Mouse (Mus musculus): ENCODE measurements around the gene 9130213A22Rik. TPM values are rescaled to one million over a fixed set of nuclear protein-coding genes. Genes with fewer than 3 reads are reported as not detected.

9130213A22Rik gene
- 0.35 and 0.51 TPM in 2 replicates for polyA plus RNA-seq (2015; fragmentation: Nextera tagmentation; extraction: Ambion mirVana)

- Histone ChIP-seq H3K36me3 (no peaks in the 10 kb centered on the region), H3K27ac (replicated peaks) (peak within 1 kb of the TSS; percentile 92), H3K4me1 (peaks cover 45% of the 10 kb centered on the region), H3K9me3 (replicated peaks) (no peaks in the 10 kb centered on the region), H3K4me3 (replicated peaks) (peak within 1 kb of the TSS; percentile 81), H3K4me2 (replicated peaks) (peak within 1 kb of the TSS; percentile 96), H3K9ac (peak within 1 kb of the TSS; percentile 59), H3K27me3 (no peaks in the 10 kb centered on the region; the same call in 1 of the 2 replicates)
- peak; percentile 64 for ATAC-seq (ENCODE audit: insufficient number of reproducible peaks, low FRiP score, low TSS enrichment, low read depth)
- under 1% methylated on average over 66 of the region's 66 CpGs for WGBS
Observed at GRCm38 (mm10) chr11:69122336-69122951, at the start of gene 9130213A22Rik. Gene 9130213A22Rik, minus strand, starts transcription at chr11:69122589.

GRCm38 (mm10) chr11:69171626-69172025 is 49.2 kb upstream of the 9130213A22Rik start:
- WGBS: 21% methylated on average over 7 of the region's 7 CpGs
- Histone ChIP-seq H3K27ac (replicated peaks) (no peak overlapping the region), H3K4me1 (no peaks in the 10 kb centered on the region; the same call in 1 of the 2 replicates), H3K4me2 (replicated peaks) (no peak overlapping the region), H3K27me3 (no peaks in the 10 kb centered on the region), H3K36me3 (no peaks in the 10 kb centered on the region), H3K4me3 (replicated peaks) (no peak overlapping the region), H3K9me3 (replicated peaks) (no peaks in the 10 kb centered on the region), H3K9ac (no peak overlapping the region)
- ATAC-seq (ENCODE audit: insufficient number of reproducible peaks, low FRiP score, low TSS enrichment, low read depth): no peak

- 74% methylated on average over 12 of the region's 12 CpGs for WGBS
- H3K27ac ChIP-seq (replicated peaks): no peak overlapping the region
- H3K27me3 ChIP-seq: 0 out of 2 replicates have a peak, but pooled peaks cover 2% of the 10 kb centered on the region
- H3K9me3 ChIP-seq (replicated peaks): no peaks in the 10 kb centered on the region
- no peak overlapping the region for H3K4me3 ChIP-seq (replicated peaks)
- H3K9ac ChIP-seq: no peak overlapping the region
- H3K4me1 ChIP-seq: no peaks in the 10 kb centered on the region; the same call in 1 of the 2 replicates
- no peak for ATAC-seq (ENCODE audit: insufficient number of reproducible peaks, low FRiP score, low TSS enrichment, low read depth)
- H3K36me3 ChIP-seq: no peaks in the 10 kb centered on the region
- no peak overlapping the region for H3K4me2 ChIP-seq (replicated peaks)
Observed at GRCm38 (mm10) chr11:69169313-69169712, 46.9 kb upstream of the 9130213A22Rik start.

- no peak for ATAC-seq (ENCODE audit: insufficient number of reproducible peaks, low FRiP score, low TSS enrichment, low read depth)
- Histone ChIP-seq H3K4me1 (peaks cover 7% of the 10 kb centered on the region), H3K27ac (replicated peaks) (no peak within 1 kb of the TSS), H3K36me3 (no peaks in the 10 kb centered on the region), H3K4me3 (replicated peaks) (peak within 1 kb of the TSS; percentile 12), H3K9ac (no peak within 1 kb of the TSS), H3K9me3 (replicated peaks) (no peaks in the 10 kb centered on the region), H3K4me2 (replicated peaks) (peak within 1 kb of the TSS; percentile 40), H3K27me3 (peaks cover 41% of the 10 kb centered on the region)
- WGBS: 3% methylated on average over 18 of the region's 18 CpGs
Observed at GRCm38 (mm10) chr11:69156800-69157199, 34.4 kb upstream of the 9130213A22Rik start, which contains the start of gene Alox12b. Gene Alox12b, plus strand, starts transcription at chr11:69156989.

- H3K9ac ChIP-seq: no peak overlapping the region
- WGBS: 66% methylated on average over 1 of the region's 1 CpGs
- H3K4me2 ChIP-seq (replicated peaks): no peak overlapping the region
- peaks cover 18% of the 10 kb centered on the region for H3K4me1 ChIP-seq
- no peak for ATAC-seq (ENCODE audit: insufficient number of reproducible peaks, low FRiP score, low TSS enrichment, low read depth)
- H3K27me3 ChIP-seq: peaks cover 37% of the 10 kb centered on the region
- no peak overlapping the region for H3K4me3 ChIP-seq (replicated peaks)
- H3K9me3 ChIP-seq (replicated peaks): no peaks in the 10 kb centered on the region
- no peak overlapping the region for H3K27ac ChIP-seq (replicated peaks)
- H3K36me3 ChIP-seq: no peaks in the 10 kb centered on the region
Observed at GRCm38 (mm10) chr11:69155351-69155750, 33.0 kb upstream of the 9130213A22Rik start.

GRCm38 (mm10) chr11:69153831-69154230 is 31.4 kb upstream of the 9130213A22Rik start:
- Histone ChIP-seq H3K9ac (no peak overlapping the region), H3K9me3 (replicated peaks) (no peaks in the 10 kb centered on the region), H3K27me3 (peaks cover 33% of the 10 kb centered on the region), H3K36me3 (no peaks in the 10 kb centered on the region), H3K27ac (replicated peaks) (no peak overlapping the region), H3K4me3 (replicated peaks) (no peak overlapping the region), H3K4me2 (replicated peaks) (no peak overlapping the region), H3K4me1 (peaks cover 18% of the 10 kb centered on the region)
- 74% methylated on average over 8 of the region's 8 CpGs for WGBS
- ATAC-seq (ENCODE audit: insufficient number of reproducible peaks, low FRiP score, low TSS enrichment, low read depth): no peak

DNA sequence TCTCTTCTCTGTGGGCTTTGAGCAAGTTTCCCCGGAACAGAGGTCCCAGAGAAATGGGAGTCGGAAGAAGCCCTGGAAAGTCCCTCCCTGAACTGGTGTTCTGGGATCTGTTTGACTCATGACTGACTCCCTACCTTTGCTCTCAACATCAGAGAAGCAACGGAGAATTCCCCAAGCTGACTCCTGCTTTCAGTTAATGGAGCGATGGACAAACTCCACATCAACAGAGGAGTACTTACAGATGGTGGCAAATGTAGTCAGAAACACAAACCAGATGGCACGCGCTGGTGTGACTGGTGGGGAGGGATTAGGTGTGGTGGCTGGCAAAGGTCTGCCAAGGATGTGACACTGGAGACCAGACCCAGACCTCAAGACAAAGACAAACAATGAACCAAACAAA is 28.6 kb upstream of the 9130213A22Rik start:
- WGBS: 24% methylated on average over 6 of the region's 6 CpGs
- H3K4me3 ChIP-seq (replicated peaks): peak overlapping the region; percentile 32

DNA sequence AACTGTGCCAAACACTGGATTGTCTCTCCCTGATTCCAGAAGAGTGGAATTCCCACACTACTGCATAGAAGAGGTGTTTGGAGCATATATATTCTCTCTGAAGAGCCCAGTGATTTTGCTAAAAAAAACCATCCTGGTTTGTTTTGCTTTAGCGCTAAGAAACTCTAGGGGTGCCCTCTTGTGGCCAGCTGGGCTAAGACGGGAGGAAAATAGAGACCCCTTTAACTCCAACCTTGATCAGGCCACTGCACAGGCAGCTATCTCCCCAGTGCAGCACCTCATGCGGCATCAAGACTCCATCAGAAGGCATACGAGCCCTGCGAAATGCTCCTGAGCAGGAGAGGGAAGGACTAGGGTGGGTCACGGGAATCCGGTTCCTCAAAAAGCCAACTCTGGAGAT is 28.1 kb upstream of the 9130213A22Rik start:
- H3K9me3 ChIP-seq (replicated peaks): no peaks in the 10 kb centered on the region
- H3K4me3 ChIP-seq (replicated peaks): peak overlapping the region; percentile 32
- no peak overlapping the region for H3K27ac ChIP-seq (replicated peaks)
- H3K36me3 ChIP-seq: no peaks in the 10 kb centered on the region
- peaks cover 10% of the 10 kb centered on the region; the same call in 1 of the 2 replicates for H3K27me3 ChIP-seq
- ATAC-seq (ENCODE audit: insufficient number of reproducible peaks, low FRiP score, low TSS enrichment, low read depth): no peak
- H3K9ac ChIP-seq: no peak overlapping the region
- 5% methylated on average over 7 of the region's 7 CpGs for WGBS
- H3K4me2 ChIP-seq (replicated peaks): peak overlapping the region; percentile 53
- H3K4me1 ChIP-seq: peaks cover 11% of the 10 kb centered on the region

More for the DNA sequence above, 28.6 kb upstream of the 9130213A22Rik start:
- Histone ChIP-seq H3K27me3 (peaks cover 10% of the 10 kb centered on the region; the same call in 1 of the 2 replicates), H3K9ac (no peak overlapping the region), H3K36me3 (no peaks in the 10 kb centered on the region), H3K27ac (replicated peaks) (no peak overlapping the region), H3K4me1 (peaks cover 11% of the 10 kb centered on the region), H3K9me3 (replicated peaks) (no peaks in the 10 kb centered on the region), H3K4me2 (replicated peaks) (peak overlapping the region; percentile 53)
- no peak for ATAC-seq (ENCODE audit: insufficient number of reproducible peaks, low FRiP score, low TSS enrichment, low read depth)

DNA sequence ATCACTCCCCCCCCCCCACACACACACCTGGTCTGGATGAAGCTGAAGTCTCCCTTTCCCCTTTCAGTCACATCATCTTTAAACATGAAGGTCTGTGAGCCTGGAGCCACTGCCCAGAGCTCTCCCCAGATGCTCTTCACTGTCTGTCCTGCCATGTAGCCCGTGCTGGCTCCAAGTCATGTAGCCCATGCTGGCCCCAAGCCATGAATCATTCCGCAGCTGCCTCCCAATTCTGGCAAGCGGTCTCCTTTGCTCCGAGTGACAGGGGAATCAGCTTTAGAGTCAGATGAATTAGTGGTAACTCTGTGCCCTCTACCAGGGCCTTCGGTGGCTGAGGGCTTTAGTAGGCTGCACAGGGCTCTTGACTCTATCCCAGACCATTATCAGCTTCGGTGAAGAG is 27.3 kb upstream of the 9130213A22Rik start:
- H3K4me1 ChIP-seq: peaks cover 11% of the 10 kb centered on the region
- H3K4me2 ChIP-seq (replicated peaks): no peak overlapping the region
- no peaks in the 10 kb centered on the region for H3K9me3 ChIP-seq (replicated peaks)
- H3K27me3 ChIP-seq: peaks cover 5% of the 10 kb centered on the region; the same call in 1 of the 2 replicates
- H3K27ac ChIP-seq (replicated peaks): no peak overlapping the region
- no peak overlapping the region for H3K4me3 ChIP-seq (replicated peaks)
- no peak for ATAC-seq (ENCODE audit: insufficient number of reproducible peaks, low FRiP score, low TSS enrichment, low read depth)
- no peaks in the 10 kb centered on the region for H3K36me3 ChIP-seq
- 71% methylated on average over 6 of the region's 6 CpGs for WGBS
- H3K9ac ChIP-seq: no peak overlapping the region

- no peak for ATAC-seq (ENCODE audit: insufficient number of reproducible peaks, low FRiP score, low TSS enrichment, low read depth)
- WGBS: 91% methylated on average over 5 of the region's 5 CpGs
Observed at GRCm38 (mm10) chr11:69148451-69148960, 26.1 kb upstream of the 9130213A22Rik start.

GRCm38 (mm10) chr11:69147546-69147945 is 25.2 kb upstream of the 9130213A22Rik start:
- no peaks in the 10 kb centered on the region for H3K9me3 ChIP-seq (replicated peaks)
- H3K4me2 ChIP-seq (replicated peaks): no peak overlapping the region
- no peaks in the 10 kb centered on the region for H3K36me3 ChIP-seq
- no peak overlapping the region; the same call in 1 of the 2 replicates for H3K27ac ChIP-seq (replicated peaks)
- peaks cover 11% of the 10 kb centered on the region for H3K4me1 ChIP-seq
- H3K4me3 ChIP-seq (replicated peaks): no peak overlapping the region
- WGBS: 44% methylated on average over 7 of the region's 7 CpGs
- ATAC-seq (ENCODE audit: insufficient number of reproducible peaks, low FRiP score, low TSS enrichment, low read depth): no peak
- no peaks in the 10 kb centered on the region for H3K27me3 ChIP-seq
- H3K9ac ChIP-seq: no peak overlapping the region

More at GRCm38 (mm10) chr11:69148451-69148960, 26.1 kb upstream of the 9130213A22Rik start:
- Histone ChIP-seq H3K4me3 (replicated peaks) (no peak overlapping the region), H3K9me3 (replicated peaks) (no peaks in the 10 kb centered on the region), H3K36me3 (no peaks in the 10 kb centered on the region), H3K9ac (no peak overlapping the region), H3K27ac (replicated peaks) (no peak overlapping the region), H3K4me2 (replicated peaks) (no peak overlapping the region), H3K4me1 (peaks cover 11% of the 10 kb centered on the region), H3K27me3 (no peaks in the 10 kb centered on the region)

Data from embryonic facial prominence, embryonic 15.5 days (tissue).